Mouse (Mus musculus) liver, adult 2 months (tissue): ENCODE measurements at regions not wholly inside any gene's neighbourhood (a gene's known extent, or its start where the extent isn't known, plus 50 kb on each side); places are given as distances from the start of the nearest gene placed in this dataset.
A peak's percentile ranks its signal among the peaks of the same experiment; 100 is the strongest.

Experiments used
- DNase-seq: peaks from one replicate; pipeline ENCODE4 v3.0.0-alpha.2; 2011; ENCODE audit warnings: low read depth, low spot score; ENCODE audit errors: extremely low read depth
- H3K27ac ChIP-seq: fragments of 200-500 bp; replicated peaks from 2 replicates; pipeline ENCODE4 v1.5.1; 2012; ENCODE audit warnings: low read depth, mild to moderate bottlenecking, control low read depth, inconsistent platforms, low read length; ENCODE audit not compliant: insufficient read depth
- H3K27me3 ChIP-seq: fragments of 200-500 bp; 2 replicates; pipeline ENCODE4 v1.6.1; 2012; ENCODE audit warnings: mild to moderate bottlenecking, moderate library complexity, low read length, inconsistent platforms; ENCODE audit not compliant: control insufficient read depth, insufficient read depth
- H3K36me3 ChIP-seq: fragments of 200-500 bp; 2 replicates; pipeline ENCODE4 v1.6.1; 2012; ENCODE audit warnings: low read length, inconsistent platforms; ENCODE audit not compliant: control insufficient read depth, insufficient read depth
- H3K4me1 ChIP-seq: fragments of 200-500 bp; 2 replicates; pipeline ENCODE4 v1.6.1; 2011; ENCODE audit warnings: low read length; ENCODE audit not compliant: control insufficient read depth, insufficient read depth
- H3K4me3 ChIP-seq: fragments of 200-500 bp; 2 replicates; pipeline ENCODE4 v1.5.1; 2011; ENCODE audit warnings: low read depth, mild to moderate bottlenecking, control low read depth, low read length, moderate library complexity; ENCODE audit not compliant: insufficient read depth
- H3K79me2 ChIP-seq: fragments of 200-500 bp; 2 replicates; pipeline ENCODE4 v1.6.1; 2012; ENCODE audit warnings: inconsistent platforms, mild to moderate bottlenecking, low read length, moderate library complexity; ENCODE audit not compliant: control insufficient read depth, insufficient read depth
- H3K9ac ChIP-seq: fragments of 200-500 bp; 2 replicates; pipeline ENCODE4 v1.6.1; 2012; ENCODE audit warnings: low read depth, mild to moderate bottlenecking, control low read depth, inconsistent platforms, low read length
- CTCF ChIP-seq: fragments of 200-500 bp; IDR thresholded peaks from 2 replicates; pipeline ENCODE4 v1.5.1; 2011; ENCODE audit warnings: low read depth, low read length, control low read depth
- POLR2A ChIP-seq: fragments of 200-500 bp; IDR thresholded peaks from 2 replicates; pipeline ENCODE4 v1.6.1; 2011; ENCODE audit warnings: low read length, control low read depth; ENCODE audit not compliant: insufficient read depth; ENCODE audit errors: extremely low read depth
- WGBS: fragments of 180-500 bp; shearing (Covaris S2); methylation state at CpG from one replicate; pipeline ENCODE4 v1.1.7; 2018; 5-methylcytosine and 5-hydroxymethylcytosine counted together

DNA sequence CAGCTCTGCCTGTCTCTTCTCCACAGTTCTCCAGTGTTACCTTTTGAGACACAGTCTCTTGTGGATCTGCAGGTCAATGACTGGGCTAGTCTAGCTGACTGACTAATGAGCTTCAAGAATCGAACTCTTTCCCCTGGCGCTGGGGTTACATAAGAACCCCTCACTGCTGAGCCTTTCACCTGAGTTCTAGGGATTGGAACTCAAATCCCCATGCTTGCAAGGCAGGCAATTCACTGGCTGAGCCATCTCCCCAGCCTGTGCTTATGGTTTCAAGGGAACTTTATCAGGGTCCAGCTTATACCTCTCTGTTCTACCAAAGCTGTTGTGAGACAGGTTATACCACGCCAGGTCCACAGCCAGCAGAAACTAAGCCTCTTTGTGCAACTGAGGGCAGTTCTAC, 69.7 kb upstream of the Armc2 start:
- H3K36me3 ChIP-seq = no peaks in the 10 kb centered on the region
- no peak for TF ChIP-seq CTCF
- no peak overlapping the region for H3K27ac ChIP-seq
- H3K79me2 ChIP-seq = no peaks in the 10 kb centered on the region
- H3K27me3 ChIP-seq = no peaks in the 10 kb centered on the region
- no peak overlapping the region for H3K4me3 ChIP-seq
- no peak overlapping the region for H3K9ac ChIP-seq
- peaks cover 5% of the 10 kb centered on the region for H3K4me1 ChIP-seq
- DNase-seq = no peak
- 98% methylated on average over 3 of the region's 3 CpGs for WGBS

DNA sequence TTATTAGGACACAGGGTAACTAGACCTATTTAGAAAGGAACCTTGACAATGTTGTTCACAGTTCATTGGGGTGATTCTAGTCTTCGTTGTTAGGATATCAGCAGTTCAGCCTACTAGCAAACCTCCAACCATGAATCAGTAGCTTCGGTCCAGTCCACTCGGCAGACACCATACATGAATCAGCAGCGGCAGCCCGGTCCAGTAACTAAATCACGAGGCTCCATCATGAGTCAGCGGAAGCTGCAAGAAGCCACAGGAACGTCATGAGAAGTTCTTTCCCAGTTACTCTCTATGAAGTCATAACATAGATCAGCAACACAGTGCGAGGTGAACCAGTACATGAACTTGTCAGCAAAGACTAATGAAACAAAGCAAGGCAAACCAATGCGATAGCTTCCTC, 68.4 kb upstream of the Armc2 start:
- no peak for TF ChIP-seq CTCF
- TF ChIP-seq POLR2A = no peak
- H3K4me1 ChIP-seq = peaks cover 8% of the 10 kb centered on the region
- H3K36me3 ChIP-seq = no peaks in the 10 kb centered on the region
- H3K79me2 ChIP-seq = no peaks in the 10 kb centered on the region
- no peak for DNase-seq
- WGBS = 97% methylated on average over 10 of the region's 10 CpGs
- no peak overlapping the region for H3K27ac ChIP-seq
- no peaks in the 10 kb centered on the region for H3K27me3 ChIP-seq
- H3K9ac ChIP-seq = no peak overlapping the region
- no peak overlapping the region for H3K4me3 ChIP-seq

DNA sequence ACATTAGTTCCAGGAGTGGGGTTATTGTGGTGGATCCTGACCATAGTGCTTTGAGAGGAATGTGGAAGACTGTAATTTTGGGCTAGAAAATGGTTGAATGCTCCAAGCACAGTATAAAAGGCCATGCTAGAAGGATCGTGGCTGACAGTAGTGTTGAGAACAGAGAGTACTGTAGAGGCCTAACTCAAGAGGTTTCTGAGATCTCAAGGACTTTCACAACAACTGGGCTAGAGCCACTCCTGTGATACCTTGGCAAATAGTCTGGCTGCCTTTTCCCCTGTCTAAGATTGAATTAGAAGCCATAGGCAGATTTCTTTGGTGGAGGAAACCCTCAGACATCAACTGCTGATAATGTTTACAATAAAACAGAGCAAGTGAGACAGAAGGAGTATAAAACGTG, 67.1 kb upstream of the Armc2 start:
- Histone ChIP-seq H3K36me3 (no peaks in the 10 kb centered on the region), H3K9ac (no peak overlapping the region), H3K27me3 (no peaks in the 10 kb centered on the region), H3K27ac (no peak overlapping the region), H3K4me3 (no peak overlapping the region), H3K4me1 (peaks cover 8% of the 10 kb centered on the region), H3K79me2 (no peaks in the 10 kb centered on the region)
- TF ChIP-seq POLR2A = no peak
- no peak for TF ChIP-seq CTCF
- 91% methylated on average over 2 of the region's 2 CpGs for WGBS
- no peak for DNase-seq

DNA sequence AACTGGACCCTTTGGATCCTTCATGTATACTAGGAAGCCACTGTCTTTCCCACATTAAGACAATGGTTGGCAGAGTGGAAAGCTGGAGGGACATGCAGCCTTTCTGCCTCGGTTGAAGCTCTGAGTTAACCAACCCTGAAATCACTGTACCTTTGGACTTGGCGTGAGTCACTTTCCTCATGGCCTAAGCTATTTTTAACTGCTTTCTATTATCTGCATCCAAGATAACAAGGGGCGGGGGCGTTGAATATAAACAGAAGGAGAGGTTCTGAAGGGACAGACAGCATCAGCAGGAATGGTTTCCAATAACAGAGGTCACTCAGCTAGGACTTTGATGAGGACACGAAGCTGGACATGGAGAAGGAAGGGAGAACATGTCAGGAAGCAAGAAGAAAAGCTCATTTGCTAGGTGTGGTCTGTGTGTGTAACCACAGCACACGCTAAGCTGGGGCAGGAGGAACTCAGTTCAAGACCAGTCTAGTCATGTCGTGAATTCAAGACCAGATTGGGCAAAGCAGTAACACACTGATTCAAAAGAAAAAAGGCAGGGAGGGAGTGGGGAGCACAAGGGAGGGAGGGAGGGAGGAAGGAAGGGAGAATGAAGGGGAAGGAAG, 64.1 kb upstream of the Armc2 start:
- H3K27ac ChIP-seq = no peak overlapping the region
- no peaks in the 10 kb centered on the region for H3K79me2 ChIP-seq
- H3K9ac ChIP-seq = no peak overlapping the region
- TF ChIP-seq POLR2A (no peak), CTCF (no peak)
- no peaks in the 10 kb centered on the region for H3K36me3 ChIP-seq
- peaks cover 2% of the 10 kb centered on the region; the same call in 1 of the 2 replicates for H3K4me1 ChIP-seq
- DNase-seq = peak; percentile 76
- no peak overlapping the region for H3K4me3 ChIP-seq
- WGBS = 11% methylated on average over 7 of the region's 7 CpGs
- H3K27me3 ChIP-seq = no peaks in the 10 kb centered on the region

DNA sequence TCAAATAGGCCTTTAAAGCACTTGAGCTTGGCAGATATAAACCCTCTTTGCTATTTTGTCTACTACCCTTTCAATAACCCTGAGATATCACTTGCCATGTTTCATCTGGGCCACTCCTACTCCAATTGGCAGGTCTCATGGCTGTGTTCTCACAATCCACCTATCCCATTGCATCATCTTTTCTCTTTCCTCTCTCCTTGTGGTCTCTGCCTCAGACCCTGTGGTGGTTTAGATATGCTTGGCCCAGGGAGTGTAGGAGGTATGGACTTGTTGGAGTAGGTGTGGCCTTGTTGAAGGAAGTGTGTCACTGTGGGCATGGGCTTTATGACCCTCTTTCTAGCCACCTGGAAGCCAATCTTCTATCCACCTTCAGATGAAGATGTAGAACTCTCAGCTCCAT, 61.5 kb upstream of the Armc2 start:
- no peaks in the 10 kb centered on the region for H3K79me2 ChIP-seq
- H3K27me3 ChIP-seq = no peaks in the 10 kb centered on the region
- no peak for DNase-seq
- H3K4me1 ChIP-seq = peaks cover 2% of the 10 kb centered on the region; the same call in 1 of the 2 replicates
- H3K9ac ChIP-seq = no peak overlapping the region
- H3K4me3 ChIP-seq = no peak overlapping the region
- no peaks in the 10 kb centered on the region for H3K36me3 ChIP-seq
- no peak for TF ChIP-seq CTCF
- H3K27ac ChIP-seq = no peak overlapping the region

DNA sequence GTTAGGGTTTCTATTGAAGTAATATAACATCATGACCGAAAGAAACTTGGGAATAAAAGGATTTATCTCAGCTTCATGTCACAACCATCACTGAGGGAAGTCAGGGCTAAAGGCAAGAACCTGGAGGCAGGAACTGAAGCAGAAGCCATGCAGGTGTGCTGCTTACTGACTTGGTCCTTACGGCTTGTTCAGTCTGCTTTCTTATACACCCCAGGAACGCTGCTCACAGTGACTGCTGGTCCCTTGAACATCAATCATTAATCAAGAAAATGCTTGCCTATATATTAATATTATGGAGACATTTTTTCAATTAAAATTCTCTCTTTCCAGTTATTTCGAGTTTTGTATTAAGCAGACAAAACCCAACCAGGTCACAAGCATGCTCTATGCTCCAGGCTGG, 58.5 kb upstream of the Armc2 start:
- no peaks in the 10 kb centered on the region for H3K4me1 ChIP-seq
- no peaks in the 10 kb centered on the region for H3K36me3 ChIP-seq
- H3K79me2 ChIP-seq = no peaks in the 10 kb centered on the region
- TF ChIP-seq CTCF (no peak), POLR2A (no peak)
- no peaks in the 10 kb centered on the region; the same call in 1 of the 2 replicates for H3K27me3 ChIP-seq
- DNase-seq = no peak
- no peak overlapping the region for H3K27ac ChIP-seq
- WGBS = 85% methylated on average over 4 of the region's 4 CpGs
- no peak overlapping the region for H3K4me3 ChIP-seq
- no peak overlapping the region for H3K9ac ChIP-seq
